8 mouse cellular contexts compared by ENCODE assay signal in genomic region chr16:5132401-5132801, GRCm38 (mm10). TPM values are rescaled to one million over a fixed set of nuclear protein-coding genes. Genes with fewer than 3 reads are reported as not detected.
DNase-seq lines count a peak whose midpoint lies in the region; ATAC-seq lines count a peak whose summit lies in the region.

TSS of gene Ppl (minus strand) at chr16:5132421.

- peak within 1 kb of the TSS; percentile 43 for H3K4me3 ChIP-seq in embryonic facial prominence, embryonic 15.5 days (replicated peaks)
- peak within 1 kb of the TSS; percentile 30 for H3K4me3 ChIP-seq in hindbrain, embryonic 11.5 days (ENCODE audit: low read depth, low read length)
- H3K4me3 ChIP-seq in limb, embryonic 13.5 days: peak within 1 kb of the TSS; percentile 47
- H3K4me3 ChIP-seq in midbrain, embryonic 14.5 days (replicated peaks; ENCODE audit: low read depth, low read length): peak within 1 kb of the TSS; percentile 18; the same call in 1 of the 2 replicates

- peak within 1 kb of the TSS; percentile 54 for H3K4me2 ChIP-seq in embryonic facial prominence, embryonic 15.5 days (replicated peaks)
- H3K4me2 ChIP-seq in hindbrain, embryonic 11.5 days (replicated peaks; ENCODE audit: low read depth, low read length): peak within 1 kb of the TSS; percentile 53
- peak within 1 kb of the TSS; percentile 71 for H3K4me2 ChIP-seq in limb, embryonic 13.5 days (replicated peaks)
- peak within 1 kb of the TSS; percentile 45 for H3K4me2 ChIP-seq in midbrain, embryonic 14.5 days (ENCODE audit: low read length)

- peak within 1 kb of the TSS; percentile 73 for H3K27ac ChIP-seq in embryonic facial prominence, embryonic 15.5 days (replicated peaks)
- H3K27ac ChIP-seq in hindbrain, embryonic 11.5 days (ENCODE audit: low read depth, low read length): no peak within 1 kb of the TSS
- no peak within 1 kb of the TSS for H3K27ac ChIP-seq in limb, embryonic 13.5 days
- H3K27ac ChIP-seq in midbrain, embryonic 14.5 days (replicated peaks; ENCODE audit: low read depth, low read length): no peak within 1 kb of the TSS

- H3K9ac ChIP-seq in embryonic facial prominence, embryonic 15.5 days: peak within 1 kb of the TSS; percentile 4; the same call in 1 of the 2 replicates
- H3K9ac ChIP-seq in hindbrain, embryonic 11.5 days (ENCODE audit: low read depth, low read length): no peak within 1 kb of the TSS
- peak within 1 kb of the TSS; percentile 48 for H3K9ac ChIP-seq in limb, embryonic 13.5 days
- no peak within 1 kb of the TSS for H3K9ac ChIP-seq in midbrain, embryonic 14.5 days (replicated peaks; ENCODE audit: low read length)

- WGBS in embryonic facial prominence, embryonic 15.5 days: under 1% methylated on average over 32 of the region's 39 CpGs
- 1% methylated on average over 25 of the region's 39 CpGs for WGBS in hindbrain, embryonic 11.5 days
- 1% methylated on average over 39 of the region's 39 CpGs for WGBS in limb, embryonic 13.5 days
- WGBS in midbrain, embryonic 14.5 days: 1% methylated on average over 38 of the region's 39 CpGs

- H3K36me3 ChIP-seq in embryonic facial prominence, embryonic 15.5 days: no peaks in the 10 kb centered on the region
- H3K36me3 ChIP-seq in hindbrain, embryonic 11.5 days (ENCODE audit: control insufficient read depth, insufficient read depth, low read length): no peaks in the 10 kb centered on the region
- H3K36me3 ChIP-seq in limb, embryonic 13.5 days: no peaks in the 10 kb centered on the region
- no peaks in the 10 kb centered on the region for H3K36me3 ChIP-seq in midbrain, embryonic 14.5 days (ENCODE audit: control insufficient read depth, insufficient read depth, low read length)

- peaks cover 44% of the 10 kb centered on the region for H3K27me3 ChIP-seq in embryonic facial prominence, embryonic 15.5 days
- H3K27me3 ChIP-seq in hindbrain, embryonic 11.5 days (ENCODE audit: control insufficient read depth, insufficient read depth, low read length): peaks cover 42% of the 10 kb centered on the region
- peaks cover 76% of the 10 kb centered on the region for H3K27me3 ChIP-seq in limb, embryonic 13.5 days
- peaks cover 45% of the 10 kb centered on the region for H3K27me3 ChIP-seq in midbrain, embryonic 14.5 days (ENCODE audit: control insufficient read depth, insufficient read depth, low read length)

- H3K4me1 ChIP-seq in embryonic facial prominence, embryonic 15.5 days: peaks cover 59% of the 10 kb centered on the region
- H3K4me1 ChIP-seq in hindbrain, embryonic 11.5 days (replicated peaks; ENCODE audit: control insufficient read depth, insufficient read depth, low read length): no peaks in the 10 kb centered on the region
- H3K4me1 ChIP-seq in limb, embryonic 13.5 days: peaks cover 12% of the 10 kb centered on the region
- 0 out of 2 replicates have a peak, but pooled peaks cover 5% of the 10 kb centered on the region for H3K4me1 ChIP-seq in midbrain, embryonic 14.5 days (ENCODE audit: control insufficient read depth, insufficient read depth, low read length)

- peak; percentile 35 for ATAC-seq in embryonic facial prominence, embryonic 15.5 days (ENCODE audit: insufficient number of reproducible peaks, low FRiP score, low TSS enrichment, low read depth)
- no peak for ATAC-seq in hindbrain, embryonic 11.5 days (ENCODE audit: low FRiP score)
- no peak for ATAC-seq in limb, embryonic 13.5 days (ENCODE audit: low FRiP score, low read depth)
- no peak for ATAC-seq in midbrain, embryonic 14.5 days (ENCODE audit: low FRiP score, low TSS enrichment)

- DNase-seq in thymus, postnatal 14 days: peak; percentile 4
- no peak for DNase-seq in thymus, postnatal 25 days
- no peak for DNase-seq in hindbrain, embryonic 11.5 days (ENCODE audit: low spot score)
- no peak for DNase-seq in midbrain, embryonic 14.5 days
- DNase-seq in urinary bladder, postnatal 10 days (ENCODE audit: low spot score): peak; percentile 44
- DNase-seq in T-cell, adult 2 months (ENCODE audit: low spot score): no peak

- no peaks in the 10 kb centered on the region for H3K9me3 ChIP-seq in embryonic facial prominence, embryonic 15.5 days (replicated peaks)
- no peaks in the 10 kb centered on the region for H3K9me3 ChIP-seq in hindbrain, embryonic 11.5 days (ENCODE audit: control insufficient read depth, low read length)
- no peaks in the 10 kb centered on the region for H3K9me3 ChIP-seq in limb, embryonic 13.5 days
- no peaks in the 10 kb centered on the region for H3K9me3 ChIP-seq in midbrain, embryonic 14.5 days (ENCODE audit: control insufficient read depth, low read length)

RNA-seq across cellular contexts. Expression of gene Ppl, which starts in this region (rescaled TPM):
- polyA plus RNA-seq in embryonic facial prominence, embryonic 15.5 days (2015; fragmentation: Nextera tagmentation; extraction: Ambion mirVana): 45.8 and 52.3 TPM in 2 replicates
- polyA plus RNA-seq in hindbrain, embryonic 11.5 days (2014; fragmentation: Nextera tagmentation; extraction: Ambion mirVana): 0.81 and 1.2 TPM in 2 replicates
- polyA plus RNA-seq in limb, embryonic 13.5 days (2015; fragmentation: Nextera tagmentation; extraction: Ambion mirVana): 5.5 and 5.8 TPM in 2 replicates
- 0.04 and 0.20 TPM in 2 replicates for polyA plus RNA-seq in midbrain, embryonic 14.5 days (2014; fragmentation: Nextera tagmentation; extraction: Ambion mirVana)

Comparison
In these comparisons a context has a peak if more than half of its experiments do, and no peak if none do; other contexts are left out.
1. DNase-seq: peak in thymus, postnatal 14 days (single experiment) and urinary bladder, postnatal 10 days (single experiment); none in thymus, postnatal 25 days (single experiment), hindbrain, embryonic 11.5 days (single experiment), midbrain, embryonic 14.5 days (single experiment) and T-cell, adult 2 months (single experiment).
2. H3K9ac ChIP-seq: peak in embryonic facial prominence, embryonic 15.5 days (single experiment) and limb, embryonic 13.5 days (single experiment); none in hindbrain, embryonic 11.5 days (single experiment) and midbrain, embryonic 14.5 days (single experiment).
3. Peak in every context shown above with its lines, with median percentiles within 50 percentile points of each other: H3K4me2 ChIP-seq and H3K4me3 ChIP-seq.